Mouse (Mus musculus) forebrain, embryonic 16.5 days (tissue): ENCODE results near the gene Krit1. TPM values are rescaled to one million over a fixed set of nuclear protein-coding genes. Genes with fewer than 3 reads are reported as not detected.
"Not testable (repeated sequence)": the region's sequence is repeated elsewhere in the genome, so short reads cannot be mapped to it uniquely, and the experiment has no call there.

ENCODE experiments used
- ATAC-seq: fragments of 200-750 bp; cut with Nextera tagmentation; 2 replicates; pipeline ENCODE4 v1.8.0; 2017; ENCODE audit warnings: mild to moderate bottlenecking, moderate library complexity
- H3K27ac ChIP-seq: fragments of 300-500 bp; sonication (generic); 2 replicates; pipeline ENCODE4 v1.5.1; 2014; ENCODE audit warnings: low read length, control low read depth
- H3K27me3 ChIP-seq: fragments of 300-500 bp; sonication (generic); replicated peaks from 2 replicates; pipeline ENCODE4 v1.6.1; 2014; ENCODE audit warnings: low read length; ENCODE audit not compliant: control insufficient read depth, insufficient read depth
- H3K36me3 ChIP-seq: fragments of 300-500 bp; sonication (generic); 2 replicates; pipeline ENCODE4 v1.6.1; 2014; ENCODE audit not compliant: control insufficient read depth, insufficient read depth
- H3K4me1 ChIP-seq: fragments of 300-500 bp; sonication (generic); replicated peaks from 2 replicates; pipeline ENCODE4 v1.6.1; 2014; ENCODE audit warnings: low read length; ENCODE audit not compliant: control insufficient read depth, insufficient read depth
- H3K4me2 ChIP-seq: fragments of 300-500 bp; sonication (generic); 2 replicates; pipeline ENCODE4 v1.6.1; 2014; ENCODE audit warnings: mild to moderate bottlenecking, low read length, control low read depth
- H3K4me3 ChIP-seq: fragments of 300-500 bp; sonication (generic); replicated peaks from 2 replicates; pipeline ENCODE4 v1.5.1; 2014; ENCODE audit warnings: mild to moderate bottlenecking, low read length, control low read depth
- H3K9ac ChIP-seq: fragments of 300-500 bp; sonication (generic); replicated peaks from 2 replicates; pipeline ENCODE4 v1.6.1; 2014; ENCODE audit warnings: low read depth, low read length, control low read depth
- H3K9me3 ChIP-seq: fragments of 300-500 bp; sonication (generic); 2 replicates; pipeline ENCODE4 v1.6.1; 2016; ENCODE audit warnings: low read length; ENCODE audit not compliant: control insufficient read depth
- WGBS: fragments of 180-500 bp; shearing (Covaris S2); extraction: QIAGEN DNeasy Blood & Tissue Kit; methylation state at CpG from one replicate; pipeline ENCODE4 v1.1.7; 2014; 5-methylcytosine and 5-hydroxymethylcytosine counted together
- polyA plus RNA-seq: library from polyadenylated mRNA; unstranded; fragments of >200 nt; fragmentation: Nextera tagmentation; extraction: Ambion mirVana; gene quantifications from 2 replicates; pipeline ENCODE4 v1.2.1, GENCODE M21; 2015

Gene Krit1
- polyA plus RNA-seq, 1 experiment from 2014 or later = 72.8 TPM

DNA sequence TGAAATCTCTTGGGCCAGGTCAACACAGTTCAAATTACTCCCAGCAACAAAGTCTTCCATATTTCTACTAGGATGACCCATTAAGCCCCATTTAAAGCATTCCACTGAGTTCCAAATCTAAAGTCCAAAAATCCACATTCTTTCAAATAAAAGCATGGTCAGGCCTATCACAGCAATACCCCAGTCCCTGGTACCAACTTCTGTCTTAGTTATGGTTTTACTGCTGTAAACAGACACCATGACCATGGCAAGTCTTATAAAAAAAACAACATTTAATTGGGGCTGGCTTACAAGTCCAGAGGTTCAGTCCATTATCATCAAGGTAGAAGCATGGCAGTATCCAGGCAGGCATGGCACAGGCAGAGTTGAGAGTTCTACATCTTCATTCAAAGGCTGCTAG, 4.3 kb upstream of the Krit1 start:
- H3K4me2 ChIP-seq, ATAC-seq, H3K9me3 ChIP-seq, H3K27me3 ChIP-seq, H3K27ac ChIP-seq, H3K4me3 ChIP-seq, H3K9ac ChIP-seq, H3K36me3 ChIP-seq, H3K4me1 ChIP-seq: not testable (repeated sequence)

DNA sequence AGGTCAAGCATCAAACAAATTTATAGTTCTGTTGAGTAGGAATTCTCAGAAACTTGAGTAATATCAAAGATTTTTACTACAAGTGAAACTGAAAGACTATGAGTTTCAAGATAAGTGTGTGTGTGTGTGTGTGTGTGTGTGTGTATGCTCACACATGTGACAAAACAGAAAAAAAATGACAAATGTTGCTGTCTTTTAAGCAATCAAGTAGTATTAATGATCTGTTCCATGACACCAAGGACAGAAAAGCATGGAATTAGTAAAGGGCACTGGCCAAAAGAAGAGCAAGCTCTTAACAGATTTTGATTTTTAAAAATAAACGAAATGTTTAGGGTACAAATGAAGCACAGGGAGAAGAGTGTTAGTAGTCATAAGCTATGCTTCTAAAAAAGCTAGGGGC, 2.9 kb upstream of the Krit1 start:
- whole genome bisulfite sequencing = 91% methylated on average over 1 of the region's 1 CpGs
- Histone ChIP-seq H3K4me1 (peaks cover 9% of the 10 kb centered on the region), H3K9ac (no peak overlapping the region), H3K4me2 (no peak overlapping the region), H3K27me3 (no peaks in the 10 kb centered on the region), H3K4me3 (no peak overlapping the region), H3K27ac (no peak overlapping the region), H3K9me3 (no peaks in the 10 kb centered on the region), H3K36me3 (no peaks in the 10 kb centered on the region)
- no peak for ATAC-seq

DNA sequence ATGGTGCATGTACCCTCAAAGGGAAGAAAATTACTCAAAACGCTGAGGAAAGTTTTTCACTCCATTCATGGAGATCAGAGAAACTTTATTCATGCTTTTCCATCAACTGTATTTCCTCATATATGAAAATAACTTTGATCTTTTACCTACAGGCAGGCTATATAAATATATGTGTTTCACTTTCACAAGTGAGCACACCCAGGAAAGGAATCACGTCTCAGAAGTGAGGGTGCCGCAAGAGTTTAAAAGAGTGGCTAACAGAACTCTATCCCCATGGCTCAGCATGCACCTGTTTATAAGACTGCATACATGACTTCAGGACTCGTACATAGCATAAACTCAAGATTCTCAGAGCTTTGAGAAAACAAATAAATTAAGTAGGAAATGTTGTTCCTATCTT, 2.1 kb upstream of the Krit1 start:
- WGBS = 78% methylated on average over 4 of the region's 4 CpGs
- no peak overlapping the region for H3K9ac ChIP-seq
- no peak overlapping the region for H3K4me3 ChIP-seq
- peaks cover 9% of the 10 kb centered on the region for H3K4me1 ChIP-seq
- H3K27ac ChIP-seq = no peak overlapping the region
- ATAC-seq = no peak
- H3K9me3 ChIP-seq = no peaks in the 10 kb centered on the region
- H3K27me3 ChIP-seq = no peaks in the 10 kb centered on the region
- no peak overlapping the region for H3K4me2 ChIP-seq
- H3K36me3 ChIP-seq = no peaks in the 10 kb centered on the region

DNA sequence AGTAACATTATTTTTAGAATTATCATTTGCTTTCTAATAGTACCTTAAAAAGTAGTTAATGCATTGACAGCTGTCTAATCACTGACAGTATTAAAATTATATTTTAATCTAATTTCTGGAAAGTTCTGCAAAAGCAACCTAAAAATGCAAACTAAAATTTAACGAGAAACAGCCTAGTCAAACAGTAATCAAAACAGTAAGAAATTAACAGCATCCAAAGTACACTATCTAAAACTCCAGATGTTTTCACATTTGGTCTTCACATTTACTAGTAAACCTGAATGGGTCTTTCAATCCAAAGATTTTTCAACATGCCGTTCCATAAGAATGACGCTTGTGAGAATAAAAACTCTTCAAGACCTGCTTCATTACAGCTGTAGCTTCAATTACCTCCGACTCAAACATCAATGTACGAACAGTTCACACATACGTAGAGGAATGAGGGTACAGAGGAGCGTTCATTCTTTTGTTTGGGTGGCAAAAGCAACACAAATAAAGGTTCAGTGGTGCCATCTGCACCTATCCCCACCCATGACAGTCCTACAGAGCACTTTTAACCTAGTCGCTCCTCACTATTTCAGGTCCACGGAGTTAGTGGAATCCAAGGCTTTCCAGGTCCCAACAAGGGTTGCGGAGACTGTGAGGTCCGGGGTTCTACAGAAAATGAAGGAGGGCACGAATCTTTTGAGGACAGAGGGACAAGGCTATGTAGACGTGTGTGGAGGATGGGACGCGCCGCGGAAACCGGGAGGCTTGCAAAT, 1.1 kb upstream of the Krit1 start:
- Histone ChIP-seq H3K36me3 (no peaks in the 10 kb centered on the region), H3K4me1 (peaks cover 9% of the 10 kb centered on the region), H3K4me2 (peak overlapping the region; percentile 73), H3K9ac (peak overlapping the region; percentile 80), H3K9me3 (no peaks in the 10 kb centered on the region), H3K27ac (peak overlapping the region; percentile 89), H3K4me3 (peak overlapping the region; percentile 85), H3K27me3 (no peaks in the 10 kb centered on the region)
- 3% methylated on average over 18 of the region's 18 CpGs for WGBS
- no peak for ATAC-seq

DNA sequence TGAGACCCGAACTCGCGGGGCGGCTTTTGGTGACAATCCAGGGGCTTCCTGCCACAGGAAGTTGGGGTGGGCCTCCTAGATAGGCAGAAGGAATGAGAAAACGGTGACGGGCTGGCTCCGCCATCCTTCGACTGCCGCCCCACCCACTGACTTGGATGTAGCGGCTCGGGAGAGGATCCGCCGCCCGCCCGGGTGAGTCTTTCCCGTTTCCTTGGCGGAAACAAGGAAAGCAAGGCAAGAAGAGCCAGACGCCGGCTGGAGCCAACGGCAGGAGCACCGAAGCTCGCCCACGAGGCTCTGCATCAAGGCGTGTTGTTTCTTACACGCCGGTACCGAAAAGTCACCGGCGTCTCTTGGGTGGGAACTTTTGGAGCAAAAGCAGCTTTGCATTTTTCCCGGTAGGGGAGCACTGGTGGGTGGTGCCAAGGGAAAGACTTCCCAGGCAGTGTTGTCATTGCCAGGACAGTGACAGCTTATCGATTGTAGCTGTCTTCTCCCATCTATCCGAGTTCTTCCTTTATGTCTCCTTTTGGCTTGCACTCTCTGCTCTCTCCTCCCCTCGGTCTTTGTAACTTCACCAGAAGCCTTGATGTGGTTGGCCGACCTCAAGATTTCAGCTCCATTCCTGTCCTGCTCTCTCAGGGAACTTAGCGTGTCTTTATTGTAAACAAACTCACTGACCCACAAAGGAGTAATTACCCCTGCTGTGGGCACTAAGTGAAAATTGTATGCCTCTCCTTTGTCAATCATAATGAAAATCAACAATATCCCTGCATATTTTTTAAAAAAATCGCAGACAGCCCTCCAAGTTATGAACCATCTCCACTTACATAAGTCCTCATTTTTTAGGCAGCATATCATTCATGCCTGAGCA, 545 bp downstream of the Krit1 start:
- Histone ChIP-seq H3K27ac (peak overlapping the region; percentile 89), H3K27me3 (no peaks in the 10 kb centered on the region), H3K4me3 (peak overlapping the region; percentile 85), H3K36me3 (no peaks in the 10 kb centered on the region), H3K9me3 (no peaks in the 10 kb centered on the region), H3K4me1 (peaks cover 9% of the 10 kb centered on the region), H3K4me2 (peak overlapping the region; percentile 73), H3K9ac (peak overlapping the region; percentile 80)
- peak; percentile 76 for ATAC-seq
- under 1% methylated on average over 36 of the region's 36 CpGs for WGBS

DNA sequence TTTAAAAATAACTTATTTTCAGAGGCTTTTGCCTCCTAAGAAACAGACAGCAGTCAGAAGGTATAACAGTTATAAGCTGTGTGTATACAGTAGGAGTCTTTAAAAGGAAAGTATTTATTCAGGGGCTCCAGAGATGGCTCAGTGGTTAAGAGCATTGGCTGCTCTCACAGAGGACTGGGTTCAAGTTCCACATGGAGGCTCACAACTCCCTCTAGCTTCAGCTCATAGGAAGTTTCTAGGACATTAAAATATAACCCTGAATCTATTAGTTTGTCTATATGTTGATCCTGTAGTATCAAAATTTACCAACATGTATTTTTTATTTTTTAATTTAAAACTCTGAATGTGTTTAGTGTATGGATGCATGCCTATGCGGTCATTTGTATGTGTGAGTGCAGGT, 5.5 kb downstream of the Krit1 start:
- Histone ChIP-seq H3K4me2 (no peak overlapping the region), H3K9me3 (no peaks in the 10 kb centered on the region), H3K27me3 (no peaks in the 10 kb centered on the region), H3K4me3 (no peak overlapping the region), H3K4me1 (peaks cover 7% of the 10 kb centered on the region), H3K27ac (no peak overlapping the region), H3K9ac (no peak overlapping the region), H3K36me3 (peaks cover 16% of the 10 kb centered on the region)
- 94% methylated on average over 1 of the region's 1 CpGs for WGBS
- no peak for ATAC-seq

DNA sequence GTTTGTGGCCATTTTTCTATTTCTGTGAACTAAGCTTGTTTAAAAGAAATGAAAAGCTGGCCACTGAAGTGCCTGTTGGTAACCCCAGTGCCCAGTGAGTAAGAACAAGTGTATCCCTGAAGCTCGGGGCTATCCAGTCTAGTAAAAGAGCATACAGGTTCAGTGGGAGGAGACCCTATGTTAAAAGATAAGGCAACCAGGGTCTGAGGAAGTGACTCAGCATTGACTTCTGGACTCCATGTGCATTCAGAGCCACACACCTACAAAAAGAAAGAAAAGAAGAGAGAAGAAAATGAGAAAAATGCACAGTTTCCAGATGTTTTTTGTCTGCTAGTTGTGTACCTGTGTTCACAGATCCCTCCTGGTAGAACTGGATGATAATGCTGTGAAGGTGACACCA, 31.1 kb downstream of the Krit1 start:
- H3K36me3 ChIP-seq = peaks cover 36% of the 10 kb centered on the region
- H3K9ac ChIP-seq = no peak overlapping the region
- no peak overlapping the region for H3K4me2 ChIP-seq
- no peaks in the 10 kb centered on the region for H3K27me3 ChIP-seq
- no peaks in the 10 kb centered on the region for H3K4me1 ChIP-seq
- no peak for ATAC-seq
- no peak overlapping the region for H3K27ac ChIP-seq
- no peaks in the 10 kb centered on the region; the same call in 1 of the 2 replicates for H3K9me3 ChIP-seq
- no peak overlapping the region for H3K4me3 ChIP-seq
- 80% methylated on average over 1 of the region's 1 CpGs for WGBS

DNA sequence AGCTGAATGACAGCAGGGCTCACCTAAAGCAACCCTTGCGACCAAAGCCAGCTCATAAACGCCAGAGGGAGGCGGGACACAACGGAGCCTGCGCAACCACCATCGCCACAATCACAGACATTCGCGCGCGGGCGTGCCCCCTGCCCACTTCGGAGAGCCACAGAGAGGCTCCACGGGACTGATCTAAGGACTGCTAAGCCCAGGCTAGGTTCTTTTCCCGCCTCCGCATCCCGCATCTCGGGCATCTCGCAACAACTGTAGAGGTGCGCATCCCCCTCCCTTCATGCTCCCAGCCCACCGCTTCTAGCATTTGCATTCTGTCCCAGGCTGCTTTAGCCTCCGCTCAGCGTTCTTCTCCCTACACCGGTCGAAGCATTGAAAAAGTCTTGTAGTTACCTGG, 42.0 kb downstream of the Krit1 start, which contains the start of gene Lrrd1:
Lrrd1 (plus strand) TSS at position 148 of the 400 bp plus-strand sequence.
- Histone ChIP-seq H3K4me1 (peaks cover 5% of the 10 kb centered on the region), H3K4me2 (peak within 1 kb of the TSS; percentile 55), H3K27me3 (no peaks in the 10 kb centered on the region), H3K27ac (no peak within 1 kb of the TSS), H3K4me3 (peak within 1 kb of the TSS; percentile 37), H3K36me3 (peaks cover 8% of the 10 kb centered on the region), H3K9ac (peak within 1 kb of the TSS; percentile 48; the same call in 1 of the 2 replicates), H3K9me3 (no peaks in the 10 kb centered on the region)
- WGBS = 2% methylated on average over 24 of the region's 24 CpGs
- peak; percentile 61 for ATAC-seq

DNA sequence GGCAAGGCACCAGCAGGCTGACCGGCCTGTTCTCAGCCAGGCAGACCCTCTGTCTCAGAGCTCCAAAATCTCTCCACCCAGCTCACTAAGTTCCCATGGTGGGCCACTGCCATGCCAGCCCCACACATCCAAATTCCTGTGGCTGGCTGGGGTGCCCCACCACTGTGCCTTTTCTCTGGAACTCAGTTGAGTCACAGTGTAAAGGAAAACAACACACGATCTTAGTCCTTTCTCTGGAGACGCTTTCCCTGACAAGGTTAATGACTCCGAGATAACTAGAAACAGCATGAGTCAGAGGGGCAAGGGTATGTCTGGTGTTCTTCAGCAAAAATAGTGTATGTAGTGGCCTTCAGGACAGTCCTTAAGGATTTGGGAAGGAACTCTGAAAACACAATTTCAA, 67.2 kb downstream of the Krit1 start:
- WGBS = 86% methylated on average over 4 of the region's 4 CpGs
- H3K9ac ChIP-seq = no peak overlapping the region
- H3K4me3 ChIP-seq = no peak overlapping the region
- no peak overlapping the region for H3K4me2 ChIP-seq
- no peak for ATAC-seq
- no peaks in the 10 kb centered on the region for H3K27me3 ChIP-seq
- H3K4me1 ChIP-seq = no peaks in the 10 kb centered on the region
- no peaks in the 10 kb centered on the region for H3K36me3 ChIP-seq
- no peaks in the 10 kb centered on the region for H3K9me3 ChIP-seq
- H3K27ac ChIP-seq = no peak overlapping the region
